Mouse (Mus musculus) brain, embryonic 14.5 days (tissue): ENCODE results near the gene Akip1.

Experiments used
- CTCF ChIP-seq: fragments of 200-500 bp; IDR thresholded peaks from 2 replicates; pipeline ENCODE4 v1.5.1; 2012; ENCODE audit warnings: inconsistent platforms, mild to moderate bottlenecking, moderate library complexity, borderline replicate concordance; ENCODE audit not compliant: insufficient read depth, insufficient read length; ENCODE audit errors: extremely low read depth
- POLR2A ChIP-seq: fragments of 200-500 bp; IDR thresholded peaks from 2 replicates; pipeline ENCODE4 v1.6.1; 2012; ENCODE audit warnings: mild to moderate bottlenecking, inconsistent platforms, borderline replicate concordance; ENCODE audit not compliant: poor library complexity, insufficient read depth, insufficient read length, severe bottlenecking; ENCODE audit errors: extremely low read depth

- TF ChIP-seq POLR2A (no peak), CTCF (no peak)
These were observed 40.9 kb upstream of the Akip1 start for GRCm38 (mm10) chr7:109662626-109663025.
